Mouse (Mus musculus) adrenal gland, adult 8-10 months (tissue): ENCODE measurements around the gene Hist1h3e. TPM values are rescaled to one million over a fixed set of nuclear protein-coding genes. Genes with fewer than 3 reads are reported as not detected.
"Not testable (repeated sequence)": the region's sequence is repeated elsewhere in the genome, so short reads cannot be mapped to it uniquely, and the experiment has no call there.

Experiments used
- DNase-seq: peaks from one replicate; pipeline ENCODE4 v3.0.0; 2022
- total RNA-seq, 4 experiments: library from RNA; stranded (reverse); gene quantifications; 2 replicates each; pipeline ENCODE4 v1.2.4; 2022

The Hist1h3e gene
- total RNA-seq, 4 experiments from 2014 or later = 48.1 to 62.5 (median 53.5) TPM

GRCm38 (mm10) chr13:23561531-23561882 is 662 bp downstream of the Hist1h3e start:
- not testable (repeated sequence) for DNase-seq

- DNase-seq = not testable (repeated sequence)
Observed at GRCm38 (mm10) chr13:23560699-23561098, 1.5 kb downstream of the Hist1h3e start.

- DNase-seq = no peak
Observed at GRCm38 (mm10) chr13:23556906-23557305, 5.3 kb downstream of the Hist1h3e start.

DNA sequence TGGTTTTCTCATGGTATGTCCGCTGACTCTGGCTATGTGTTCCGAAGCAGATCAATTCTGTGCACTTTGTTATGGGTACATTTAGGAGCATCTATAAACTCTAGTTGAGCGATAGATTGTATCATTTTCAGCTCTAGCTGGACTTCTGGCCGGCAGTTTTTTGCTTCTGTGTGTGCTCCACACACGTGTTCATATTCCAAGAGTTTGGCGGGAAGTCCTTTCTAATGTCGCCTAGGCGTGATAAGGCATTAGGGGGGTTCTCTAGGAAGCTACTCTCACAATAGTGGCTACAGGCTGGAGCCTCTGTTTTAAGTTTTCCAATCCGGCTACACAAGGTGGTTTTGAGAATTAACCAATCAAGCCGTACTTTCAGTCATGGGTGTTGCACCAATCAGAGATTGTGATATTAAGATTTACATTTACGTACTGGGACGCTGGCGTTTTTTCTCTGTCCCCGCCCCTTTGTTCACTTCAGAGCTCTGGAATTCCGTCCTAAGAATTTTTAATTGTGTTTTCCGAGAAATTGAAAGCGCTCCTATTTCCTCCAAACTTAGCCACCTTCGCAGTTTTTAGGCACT is 6.2 kb downstream of the Hist1h3e start:
- peak; percentile 61 for DNase-seq

DNA sequence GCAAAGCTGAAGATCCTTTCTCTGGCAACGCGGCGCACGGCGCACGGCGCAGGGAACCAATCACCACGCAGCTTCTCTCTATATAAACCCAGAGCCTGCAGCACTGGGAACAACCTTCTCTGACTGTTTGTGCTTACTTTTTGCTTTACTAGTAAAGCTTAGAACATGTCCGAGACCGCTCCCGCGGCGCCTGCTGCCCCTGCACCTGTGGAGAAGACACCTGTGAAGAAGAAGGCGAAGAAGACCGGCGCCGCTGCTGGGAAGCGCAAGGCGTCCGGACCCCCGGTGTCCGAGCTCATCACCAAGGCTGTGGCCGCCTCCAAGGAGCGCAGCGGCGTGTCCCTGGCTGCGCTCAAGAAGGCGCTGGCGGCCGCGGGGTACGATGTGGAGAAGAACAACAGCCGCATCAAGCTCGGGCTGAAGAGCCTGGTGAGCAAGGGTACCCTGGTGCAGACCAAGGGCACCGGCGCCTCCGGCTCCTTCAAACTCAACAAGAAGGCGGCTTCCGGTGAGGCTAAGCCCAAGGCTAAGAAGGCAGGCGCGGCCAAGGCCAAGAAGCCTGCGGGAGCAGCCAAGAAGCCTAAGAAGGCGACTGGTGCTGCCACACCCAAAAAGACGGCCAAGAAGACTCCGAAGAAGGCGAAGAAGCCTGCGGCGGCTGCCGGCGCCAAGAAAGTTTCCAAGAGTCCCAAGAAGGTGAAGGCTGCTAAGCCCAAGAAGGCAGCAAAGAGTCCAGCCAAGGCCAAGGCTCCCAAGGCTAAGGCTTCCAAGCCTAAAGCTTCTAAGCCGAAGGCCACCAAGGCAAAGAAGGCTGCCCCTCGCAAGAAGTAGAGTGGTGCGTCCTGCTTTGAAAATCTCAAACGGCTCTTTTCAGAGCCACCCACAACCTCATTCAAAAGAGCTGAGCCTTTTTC is 7.0 kb downstream of the Hist1h3e start:
- DNase-seq = peak; percentile 67

DNA sequence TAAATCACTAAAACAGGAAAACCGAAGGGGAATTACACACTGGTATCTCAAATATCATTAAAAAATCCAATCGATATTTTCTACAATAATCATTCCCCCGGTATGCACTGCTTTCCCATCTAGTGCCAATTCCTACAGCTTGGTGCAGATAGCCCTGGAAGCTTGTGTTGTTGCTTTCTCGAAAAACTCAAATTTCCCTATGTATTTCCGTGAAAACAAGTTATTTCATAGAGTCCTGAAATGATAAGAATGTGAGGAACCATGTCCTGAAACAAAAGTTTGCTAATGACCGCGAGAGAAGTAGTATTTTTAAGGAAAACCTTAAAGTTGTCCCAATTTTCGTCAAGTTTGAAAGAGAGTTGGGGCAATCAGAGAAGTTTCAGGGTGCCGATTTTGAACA is 7.8 kb downstream of the Hist1h3e start:
- DNase-seq = no peak

GRCm38 (mm10) chr13:23552962-23553361 is 9.2 kb downstream of the Hist1h3e start, which contains the start of gene Hist1h1d:
Gene Hist1h1d, plus strand, starts transcription at chr13:23553262.
- DNase-seq = no peak

DNA sequence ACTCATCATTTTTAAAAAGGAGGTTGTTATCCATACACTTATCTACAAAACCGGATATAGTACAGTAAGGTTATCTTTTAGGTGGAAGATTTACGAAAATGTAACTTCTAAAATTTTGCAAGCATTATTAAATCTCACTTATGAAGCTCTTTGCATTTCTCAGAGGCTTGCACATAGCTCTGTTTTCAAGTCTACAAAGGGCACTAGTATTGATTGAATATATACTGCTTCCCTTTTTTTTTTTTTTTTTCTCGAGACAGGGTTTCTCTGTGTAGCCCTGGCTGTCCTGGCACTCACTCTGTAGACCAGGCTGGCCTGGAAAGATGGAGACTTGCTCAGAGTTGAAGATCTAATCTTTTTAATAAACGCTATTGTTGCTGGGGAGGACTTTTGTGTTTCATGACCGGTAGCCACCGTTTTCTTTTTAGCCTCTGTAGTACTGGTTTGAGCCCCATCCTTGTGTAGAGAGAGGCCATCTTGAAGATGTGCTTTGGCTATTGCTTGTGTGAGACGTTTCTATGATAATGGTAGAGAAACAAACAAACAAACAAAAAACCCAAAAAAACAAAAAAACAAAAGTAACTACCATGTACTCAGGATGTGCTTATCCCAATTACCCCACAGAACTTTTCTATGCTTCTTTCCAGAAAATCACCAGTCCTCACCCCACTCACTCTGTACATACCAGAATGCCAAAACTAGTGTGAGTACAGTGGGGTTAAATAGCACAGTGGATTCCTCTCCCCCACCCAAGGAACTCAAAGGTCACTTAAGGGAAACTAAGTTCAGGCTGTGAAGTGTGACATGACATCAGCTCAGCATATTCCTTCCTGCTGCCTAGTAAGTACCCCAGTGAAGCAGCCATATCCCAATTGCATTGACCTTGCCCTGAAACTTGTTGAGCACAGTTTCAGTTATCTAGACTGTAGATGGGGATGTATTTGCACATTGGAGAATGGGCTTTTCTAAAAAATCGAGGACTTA is 9.9 kb downstream of the Hist1h3e start:
- DNase-seq = no peak

DNA sequence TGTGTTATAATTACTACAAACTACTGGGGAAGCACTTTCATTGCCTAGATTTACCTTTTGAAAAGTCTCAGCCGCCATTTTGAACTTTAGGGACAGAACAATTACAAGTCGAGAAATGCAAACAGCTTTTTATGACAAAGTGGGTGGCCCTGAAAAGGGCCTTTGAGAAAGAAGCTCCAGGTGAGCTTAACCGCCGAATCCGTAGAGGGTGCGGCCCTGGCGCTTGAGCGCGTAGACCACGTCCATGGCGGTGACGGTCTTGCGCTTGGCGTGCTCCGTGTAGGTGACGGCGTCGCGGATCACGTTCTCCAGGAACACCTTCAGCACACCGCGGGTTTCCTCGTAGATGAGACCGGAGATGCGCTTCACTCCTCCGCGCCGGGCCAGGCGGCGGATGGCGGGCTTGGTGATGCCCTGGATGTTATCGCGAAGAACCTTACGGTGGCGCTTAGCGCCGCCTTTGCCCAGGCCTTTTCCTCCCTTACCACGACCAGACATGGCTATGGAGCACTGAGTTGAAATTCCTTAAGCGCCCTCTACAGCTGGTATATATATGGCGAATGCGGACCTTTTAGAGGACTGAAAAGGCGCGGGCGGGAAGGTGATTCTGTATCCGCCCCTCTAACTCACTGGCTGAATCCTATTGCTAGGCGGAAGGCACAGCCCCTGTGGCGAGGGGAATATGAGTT is 10.9 kb downstream of the Hist1h3e start, which contains the start of gene Hist1h4f:
Gene Hist1h4f (minus strand): TSS at position 503 of the 689 bp plus-strand sequence.
- DNase-seq = peak; percentile 81

GRCm38 (mm10) chr13:23550761-23551145 is 11.4 kb downstream of the Hist1h3e start:
- DNase-seq = no peak

- DNase-seq = no peak
Observed at GRCm38 (mm10) chr13:23546694-23547093, 15.5 kb downstream of the Hist1h3e start.

- not testable (repeated sequence) for DNase-seq
Observed at GRCm38 (mm10) chr13:23544787-23545120, 17.4 kb downstream of the Hist1h3e start.

DNA sequence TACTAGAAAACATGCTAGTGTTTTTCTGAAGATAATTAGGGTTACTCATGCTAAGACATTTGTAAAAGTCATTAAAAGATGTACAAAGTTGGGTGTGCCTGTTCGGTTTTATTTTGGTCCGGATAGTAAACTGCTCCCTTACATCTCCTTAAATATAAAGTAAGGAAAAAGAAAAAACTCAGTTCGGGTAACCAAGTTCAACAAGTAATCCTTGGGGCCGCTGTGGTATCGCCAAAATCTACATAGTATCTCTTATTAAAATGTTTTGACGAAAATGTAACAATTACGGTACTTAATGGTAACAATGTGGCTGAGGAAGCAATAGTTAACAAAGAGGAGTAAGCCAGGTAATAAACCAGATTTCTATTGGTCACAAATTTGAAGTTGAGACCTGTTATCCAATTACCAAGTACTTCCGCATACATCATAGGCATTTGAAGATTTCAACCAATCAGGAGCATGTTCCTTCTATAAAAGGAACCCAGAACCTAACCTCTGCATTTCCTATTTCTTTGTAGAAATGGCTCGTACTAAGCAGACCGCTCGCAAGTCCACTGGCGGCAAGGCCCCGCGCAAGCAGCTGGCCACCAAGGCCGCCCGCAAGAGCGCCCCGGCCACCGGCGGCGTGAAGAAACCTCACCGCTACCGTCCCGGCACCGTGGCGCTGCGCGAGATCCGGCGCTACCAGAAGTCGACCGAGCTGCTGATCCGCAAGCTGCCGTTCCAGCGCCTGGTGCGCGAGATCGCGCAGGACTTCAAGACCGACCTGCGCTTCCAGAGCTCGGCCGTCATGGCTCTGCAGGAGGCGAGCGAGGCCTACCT is 18.0 kb downstream of the Hist1h3e start, which contains the start of gene Hist1h3f:
Gene Hist1h3f (plus strand): TSS at position 88 of the 822 bp plus-strand sequence.
- peak; percentile 54 for DNase-seq

DNA sequence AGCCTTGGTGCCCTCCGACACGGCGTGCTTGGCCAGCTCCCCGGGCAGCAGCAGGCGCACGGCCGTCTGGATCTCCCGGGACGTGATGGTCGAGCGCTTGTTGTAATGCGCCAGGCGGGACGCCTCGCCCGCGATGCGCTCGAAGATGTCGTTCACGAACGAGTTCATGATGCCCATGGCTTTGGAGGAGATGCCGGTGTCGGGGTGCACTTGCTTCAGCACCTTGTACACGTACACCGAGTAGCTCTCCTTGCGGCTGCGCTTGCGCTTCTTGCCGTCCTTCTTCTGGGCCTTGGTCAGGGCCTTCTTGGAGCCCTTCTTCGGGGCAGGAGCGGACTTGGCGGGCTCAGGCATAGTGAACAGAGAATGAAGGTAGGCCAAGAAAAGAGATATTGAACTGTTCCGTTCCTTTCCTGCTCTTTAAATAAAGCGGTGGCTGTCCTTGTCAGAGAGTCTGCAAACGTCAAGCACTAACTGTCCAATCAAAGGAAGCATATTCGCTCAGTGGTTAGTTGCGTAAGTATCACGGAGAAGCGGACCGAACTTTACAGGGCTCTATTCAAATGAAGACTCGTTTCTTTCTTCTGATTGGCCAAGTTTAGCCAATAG is 19.1 kb downstream of the Hist1h3e start, which contains the start of gene Hist1h2bh:
Gene Hist1h2bh (minus strand): TSS at position 394 of the 609 bp plus-strand sequence.
- DNase-seq = peak; percentile 79

- DNase-seq = not testable (repeated sequence)
Observed at GRCm38 (mm10) chr13:23542225-23542980, 19.8 kb downstream of the Hist1h3e start.

- no peak for DNase-seq
Observed at GRCm38 (mm10) chr13:23541497-23541896, 20.7 kb downstream of the Hist1h3e start.

GRCm38 (mm10) chr13:23539821-23540220 is 22.3 kb downstream of the Hist1h3e start:
- DNase-seq = not testable (repeated sequence)

DNA sequence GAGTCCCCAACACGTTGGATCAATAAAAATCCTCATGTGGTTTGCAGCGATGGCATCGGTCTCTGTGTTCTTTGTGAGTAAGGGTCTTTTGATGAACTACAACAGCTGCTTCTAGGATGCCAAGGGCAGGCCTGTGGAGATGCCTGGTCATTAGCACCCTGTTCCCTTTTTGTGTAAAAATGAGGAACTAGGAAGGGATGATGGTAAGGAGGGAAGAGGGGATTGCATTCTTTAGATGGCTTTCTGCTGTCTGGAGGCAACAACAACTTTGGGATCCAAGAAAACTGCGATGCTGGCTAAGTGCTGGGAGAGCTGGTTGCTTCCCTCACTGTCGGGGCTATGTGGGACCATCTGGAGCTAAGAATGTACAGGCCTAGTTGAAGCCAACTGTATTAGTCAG is 23.9 kb downstream of the Hist1h3e start:
- DNase-seq = no peak

DNA sequence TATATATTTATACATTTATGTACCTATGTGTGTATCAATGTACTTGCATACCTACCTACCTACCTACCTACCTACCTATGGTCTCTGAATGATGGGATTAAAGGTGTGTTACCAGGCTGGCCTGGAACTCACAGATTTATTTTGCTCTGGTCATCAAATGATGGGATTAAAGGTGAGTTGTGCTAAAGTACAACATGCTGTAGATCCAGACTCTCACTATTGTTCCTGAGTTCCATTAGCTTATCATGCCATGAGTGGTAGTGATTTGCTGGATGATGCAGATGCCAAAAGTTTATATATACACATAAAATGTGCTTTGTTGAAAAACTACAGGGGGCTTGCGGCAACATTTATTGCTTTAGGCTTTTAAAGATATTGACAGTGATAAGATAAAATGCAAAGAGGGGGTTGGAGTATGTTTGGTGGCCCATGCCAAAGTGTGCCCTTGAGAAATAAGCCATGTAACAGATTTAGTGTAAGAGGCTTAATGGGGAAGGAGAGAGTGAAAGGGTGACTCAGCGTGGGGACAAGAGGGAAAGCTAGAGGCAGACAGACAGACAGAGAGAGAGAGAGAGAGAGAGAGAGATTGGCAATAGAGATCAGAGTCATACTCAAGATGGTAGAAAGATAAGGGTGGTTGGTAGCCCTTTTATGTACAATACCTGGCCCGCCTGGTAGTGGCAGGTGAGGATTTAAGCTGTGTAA is 25.0 kb downstream of the Hist1h3e start:
- DNase-seq = no peak
